Mouse (Mus musculus) midbrain, embryonic 11.5 days (tissue): Measurements from ENCODE around the gene Fhl1. TPM values are rescaled to one million over a fixed set of nuclear protein-coding genes. Genes with fewer than 3 reads are reported as not detected.

Source experiments
- ATAC-seq: fragments of 200-750 bp; cut with Nextera tagmentation; 2 replicates; pipeline ENCODE4 v1.8.0; 2017; ENCODE audit warnings: moderate TSS enrichment, moderate library complexity; ENCODE audit not compliant: low FRiP score
- DNase-seq: peaks from one replicate; pipeline ENCODE4 v3.0.0; 2015; ENCODE audit warnings: low spot score; ENCODE audit errors: missing footprints
- H3K27ac ChIP-seq: fragments of 300-500 bp; sonication (generic); 2 replicates; pipeline ENCODE4 v1.5.1; 2014; ENCODE audit warnings: low read depth, low read length
- H3K27me3 ChIP-seq: fragments of 300-500 bp; sonication (generic); 2 replicates; pipeline ENCODE4 v1.6.1; 2014; ENCODE audit warnings: mild to moderate bottlenecking, low read length, moderate library complexity, mixed read lengths; ENCODE audit not compliant: control insufficient read depth, insufficient read depth
- H3K36me3 ChIP-seq: fragments of 300-500 bp; sonication (generic); 2 replicates; pipeline ENCODE4 v1.6.1; 2014; ENCODE audit warnings: mild to moderate bottlenecking, low read length, moderate library complexity, mixed read lengths; ENCODE audit not compliant: control insufficient read depth, insufficient read depth
- H3K4me1 ChIP-seq: fragments of 300-500 bp; sonication (generic); 2 replicates; pipeline ENCODE4 v1.6.1; 2014; ENCODE audit warnings: low read length; ENCODE audit not compliant: control insufficient read depth, insufficient read depth
- H3K4me2 ChIP-seq: fragments of 300-500 bp; sonication (generic); 2 replicates; pipeline ENCODE4 v1.6.1; 2014; ENCODE audit warnings: mild to moderate bottlenecking, moderate library complexity
- H3K4me3 ChIP-seq: fragments of 300-500 bp; sonication (generic); 2 replicates; pipeline ENCODE4 v1.5.1; 2014; ENCODE audit warnings: low read depth, low read length
- H3K9ac ChIP-seq: fragments of 300-500 bp; sonication (generic); 2 replicates; pipeline ENCODE4 v1.6.1; 2014; ENCODE audit warnings: low read length
- H3K9me3 ChIP-seq: fragments of 300-500 bp; sonication (generic); 2 replicates; pipeline ENCODE4 v1.6.1; 2016; ENCODE audit warnings: low read length; ENCODE audit not compliant: control insufficient read depth
- WGBS: fragments of 180-500 bp; shearing (Covaris S2); extraction: QIAGEN DNeasy Blood & Tissue Kit; methylation state at CpG from one replicate; pipeline ENCODE4 v1.1.7; 2014; 5-methylcytosine and 5-hydroxymethylcytosine counted together
- polyA plus RNA-seq: library from polyadenylated mRNA; unstranded; fragments of >200 nt; fragmentation: Nextera tagmentation; extraction: Ambion mirVana; gene quantifications from 2 replicates; pipeline ENCODE4 v1.2.1, GENCODE M21; 2014

Gene Fhl1
- polyA plus RNA-seq, 1 experiment from 2014 or later, result 80.7 TPM

DNA sequence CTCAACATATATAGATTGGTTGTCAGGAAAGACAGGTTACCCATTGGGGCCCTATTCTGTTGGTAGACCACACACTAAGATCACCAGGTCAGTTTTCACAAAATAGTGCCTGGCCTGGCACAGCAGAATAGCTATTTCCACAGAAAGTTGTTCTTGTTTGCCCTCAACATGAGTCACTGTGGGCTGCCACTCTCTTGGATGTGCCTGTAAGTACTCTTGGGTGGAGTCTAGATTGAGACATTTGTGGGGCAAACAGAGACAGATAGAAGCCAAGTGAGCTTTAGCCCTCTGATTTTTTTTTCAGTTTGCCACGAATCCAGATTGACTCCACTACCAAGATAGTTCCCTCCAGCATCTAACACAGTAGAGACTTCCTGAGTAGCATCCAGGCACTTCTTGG lies 40.2 kb downstream of the Fhl1 start:
- Histone ChIP-seq H3K4me2 (no peak overlapping the region), H3K27ac (no peak overlapping the region), H3K4me3 (no peak overlapping the region), H3K9me3 (no peaks in the 10 kb centered on the region), H3K27me3 (no peaks in the 10 kb centered on the region), H3K36me3 (no peaks in the 10 kb centered on the region), H3K4me1 (no peaks in the 10 kb centered on the region), H3K9ac (no peak overlapping the region)
- no peak for ATAC-seq
- no peak for DNase-seq
- WGBS, result 73% methylated on average over 1 of the region's 1 CpGs

DNA sequence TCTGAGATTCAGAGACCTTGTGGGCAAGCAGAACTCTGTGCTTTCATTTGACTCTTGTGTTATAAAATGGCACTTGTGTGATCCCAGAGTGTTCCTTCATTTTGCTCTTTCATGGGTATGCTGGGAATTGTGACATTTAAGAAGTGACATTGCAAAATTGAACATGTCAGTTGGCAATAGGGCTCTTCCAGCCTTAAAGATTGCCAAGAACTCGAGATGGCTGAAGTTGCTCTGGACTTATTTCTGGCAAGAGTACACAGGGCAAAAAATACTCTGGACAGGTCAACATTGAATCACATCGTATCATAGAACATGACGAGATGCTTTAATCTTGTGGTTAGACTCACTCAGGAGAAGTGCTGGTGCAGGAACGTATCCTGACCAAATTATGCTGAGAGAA lies 41.7 kb downstream of the Fhl1 start:
- Histone ChIP-seq H3K27ac (no peak overlapping the region), H3K9me3 (no peaks in the 10 kb centered on the region), H3K9ac (no peak overlapping the region), H3K4me1 (no peaks in the 10 kb centered on the region), H3K27me3 (no peaks in the 10 kb centered on the region), H3K4me2 (no peak overlapping the region), H3K4me3 (no peak overlapping the region), H3K36me3 (no peaks in the 10 kb centered on the region)
- no peak for DNase-seq
- WGBS, result 91% methylated on average over 4 of the region's 4 CpGs
- no peak for ATAC-seq

DNA sequence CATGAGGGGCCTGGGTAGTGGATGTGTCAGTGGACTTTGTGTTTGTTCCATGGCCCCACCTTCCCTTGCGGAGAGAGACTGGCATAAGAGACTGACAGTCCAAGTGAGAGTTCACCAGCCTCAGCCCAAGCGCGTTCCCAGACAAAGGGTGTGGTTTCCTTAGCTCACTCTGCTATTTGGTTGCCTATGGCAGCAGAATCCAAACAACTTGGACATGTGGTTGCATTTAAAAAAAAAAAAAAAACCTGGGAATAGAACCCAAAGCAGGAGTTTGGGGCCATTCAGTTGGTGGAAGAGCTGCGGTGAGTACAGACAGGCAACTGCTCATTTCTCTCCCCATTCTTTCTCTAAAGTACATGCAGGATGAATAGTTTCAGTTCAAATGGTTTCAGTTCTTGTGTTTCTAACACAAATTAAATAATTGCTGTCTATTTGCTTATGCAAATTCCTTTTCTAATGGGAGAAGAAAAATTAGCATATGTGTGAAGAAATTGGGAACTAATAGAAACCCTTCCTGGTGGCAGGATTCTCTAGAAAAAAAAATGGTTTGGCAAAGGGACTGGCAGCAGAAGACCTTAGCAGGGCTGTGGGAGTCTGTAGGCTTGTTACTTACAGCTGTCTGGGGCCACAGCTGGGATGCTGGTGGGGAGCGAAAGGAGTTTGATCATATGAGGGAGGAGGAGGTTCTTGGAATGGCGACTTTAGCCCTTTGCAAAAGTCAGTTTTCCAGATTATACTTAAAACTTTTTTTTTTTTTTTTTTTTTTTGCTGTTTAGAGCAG lies 54.9 kb downstream of the Fhl1 start:
- H3K27me3 ChIP-seq, result no peaks in the 10 kb centered on the region
- WGBS, result 72% methylated on average over 6 of the region's 6 CpGs
- ATAC-seq, result no peak
- no peaks in the 10 kb centered on the region for H3K9me3 ChIP-seq
- no peak for DNase-seq
- no peak overlapping the region for H3K4me2 ChIP-seq
- H3K4me1 ChIP-seq, result no peaks in the 10 kb centered on the region
- no peak overlapping the region for H3K9ac ChIP-seq
- no peaks in the 10 kb centered on the region for H3K36me3 ChIP-seq
- H3K4me3 ChIP-seq, result no peak overlapping the region
- H3K27ac ChIP-seq, result no peak overlapping the region

DNA sequence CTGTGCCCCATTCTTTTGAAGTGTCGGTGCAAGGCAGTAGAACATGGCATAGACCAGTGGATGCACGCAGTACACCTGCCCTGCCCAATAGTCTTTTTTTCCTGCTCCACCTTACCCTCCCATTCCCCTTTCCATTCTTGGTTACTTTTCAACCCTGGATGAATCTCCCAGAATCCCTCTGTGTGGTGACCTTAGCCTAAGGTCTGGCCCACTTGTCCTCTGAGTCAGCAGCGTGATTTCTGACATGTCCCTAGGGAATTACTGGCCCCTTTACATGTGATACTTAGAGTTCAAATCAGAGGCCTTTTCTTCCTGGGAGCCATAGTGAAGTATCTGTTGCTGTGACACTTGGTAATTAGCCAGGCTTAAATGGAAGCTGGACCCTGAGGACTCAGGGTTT lies 55.9 kb downstream of the Fhl1 start:
- Histone ChIP-seq H3K27me3 (no peaks in the 10 kb centered on the region), H3K9ac (no peak overlapping the region), H3K4me3 (no peak overlapping the region), H3K36me3 (no peaks in the 10 kb centered on the region), H3K27ac (no peak overlapping the region), H3K4me2 (no peak overlapping the region), H3K4me1 (no peaks in the 10 kb centered on the region), H3K9me3 (no peaks in the 10 kb centered on the region)
- ATAC-seq (no peak), DNase-seq (no peak)
- 85% methylated on average over 3 of the region's 3 CpGs for WGBS

DNA sequence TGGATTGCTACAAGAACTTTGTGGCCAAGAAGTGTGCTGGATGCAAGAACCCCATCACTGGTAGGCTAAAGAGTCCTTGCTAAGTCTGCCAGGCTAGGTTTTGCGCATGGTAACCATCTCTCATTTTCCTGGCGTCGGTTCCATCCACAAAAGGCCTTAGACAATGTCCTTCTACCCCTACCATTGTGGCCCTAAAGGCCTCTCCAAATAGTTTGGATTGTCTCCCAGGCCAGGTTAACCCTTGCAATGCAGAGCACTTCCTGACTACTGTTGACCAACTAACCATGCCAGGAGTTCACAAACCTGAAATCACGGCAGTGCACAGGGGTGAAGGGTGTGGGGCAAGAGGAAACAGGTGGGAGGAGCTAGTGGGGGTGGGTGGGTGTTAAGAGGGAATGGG lies 59.0 kb downstream of the Fhl1 start:
- Histone ChIP-seq H3K4me1 (no peaks in the 10 kb centered on the region), H3K9ac (no peak overlapping the region), H3K9me3 (no peaks in the 10 kb centered on the region), H3K36me3 (no peaks in the 10 kb centered on the region), H3K27ac (no peak overlapping the region), H3K27me3 (no peaks in the 10 kb centered on the region), H3K4me3 (no peak overlapping the region), H3K4me2 (no peak overlapping the region)
- ATAC-seq (no peak), DNase-seq (no peak)
- 79% methylated on average over 4 of the region's 4 CpGs for whole genome bisulfite sequencing

DNA sequence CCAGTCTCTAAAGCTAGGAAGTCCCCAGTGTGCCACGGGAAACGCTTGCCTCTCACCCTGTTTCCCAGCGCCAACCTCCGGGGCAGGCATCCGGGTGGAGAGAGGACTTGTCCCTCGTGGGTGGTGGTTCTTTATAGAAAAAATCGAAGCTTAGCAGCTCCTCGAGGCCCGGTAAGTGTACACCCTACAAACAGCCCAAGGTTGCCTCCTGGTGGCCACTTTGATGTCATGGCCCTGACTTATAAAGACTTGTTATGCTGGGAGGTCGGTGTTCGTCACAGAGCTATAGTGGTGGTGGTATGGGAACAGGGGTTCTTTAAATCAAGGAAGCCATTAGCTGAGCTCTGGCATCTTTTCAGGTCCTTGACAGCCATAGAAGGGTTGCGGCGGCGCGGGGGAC lies 59.7 kb downstream of the Fhl1 start:
- ATAC-seq, result peak; percentile 65; the same call in 1 of the 2 replicates
- no peak overlapping the region for H3K4me2 ChIP-seq
- DNase-seq, result peak; percentile 91
- H3K4me1 ChIP-seq, result no peaks in the 10 kb centered on the region
- WGBS, result 59% methylated on average over 15 of the region's 15 CpGs
- no peaks in the 10 kb centered on the region for H3K9me3 ChIP-seq
- no peaks in the 10 kb centered on the region for H3K27me3 ChIP-seq
- H3K36me3 ChIP-seq, result no peaks in the 10 kb centered on the region
- no peak overlapping the region for H3K4me3 ChIP-seq
- H3K9ac ChIP-seq, result no peak overlapping the region
- no peak overlapping the region for H3K27ac ChIP-seq

DNA sequence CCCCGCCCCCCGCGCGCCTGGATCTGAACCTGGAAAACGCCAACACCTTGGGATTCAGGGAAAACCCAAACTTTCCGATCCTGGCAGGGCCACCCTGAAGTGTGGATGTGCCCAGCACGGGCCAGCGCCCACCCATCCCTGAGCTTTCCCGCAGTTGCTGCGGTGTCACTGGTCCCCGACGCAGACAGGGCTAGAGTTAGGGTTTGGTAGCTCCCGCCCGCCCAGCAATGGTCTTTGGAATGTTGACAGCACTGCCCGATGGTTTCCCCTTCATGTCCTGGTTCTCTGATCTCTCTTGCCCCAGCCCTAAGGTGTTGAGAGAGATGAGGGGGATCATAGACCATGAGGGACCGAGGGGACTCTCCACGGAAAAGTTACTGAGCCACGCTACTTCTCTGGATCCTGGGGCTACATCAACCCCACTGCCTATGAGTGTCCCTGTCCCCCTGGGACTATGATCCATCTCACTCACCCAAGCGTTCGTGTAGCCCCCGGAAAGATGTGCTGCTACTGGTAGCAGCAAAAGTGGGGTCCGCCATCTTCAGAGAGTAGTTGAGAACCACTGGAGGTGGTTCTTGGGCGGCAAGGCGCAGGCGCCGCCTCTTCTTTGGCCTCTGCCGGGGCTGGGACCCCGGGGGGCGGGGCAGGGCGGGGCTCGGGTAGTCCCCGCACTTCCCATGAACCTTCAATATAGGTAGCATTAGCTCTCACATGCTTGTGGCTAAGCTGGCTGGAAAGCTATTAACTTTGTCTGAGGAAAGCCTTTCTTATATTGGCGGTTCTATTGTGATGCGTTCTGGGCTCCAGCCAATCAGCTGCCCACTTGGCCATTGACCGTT lies 90.4 kb downstream of the Fhl1 start, which contains the start of gene Map7d3:
Gene Map7d3 (minus strand): TSS at position 562 of the 839 bp plus-strand sequence.
- 19% methylated on average over 35 of the region's 35 CpGs for WGBS
- H3K27me3 ChIP-seq, result no peaks in the 10 kb centered on the region
- 0 out of 2 replicates have a peak within 1 kb of the TSS, but pooled peaks have one; percentile 5 for H3K9ac ChIP-seq
- H3K27ac ChIP-seq, result no peak within 1 kb of the TSS
- ATAC-seq (peak; percentile 86; the same call in 1 of the 2 replicates), DNase-seq (peak; percentile 89)
- no peaks in the 10 kb centered on the region for H3K9me3 ChIP-seq
- peak within 1 kb of the TSS; percentile 45 for H3K4me3 ChIP-seq
- no peaks in the 10 kb centered on the region for H3K36me3 ChIP-seq
- H3K4me1 ChIP-seq, result no peaks in the 10 kb centered on the region
- peak within 1 kb of the TSS; percentile 59 for H3K4me2 ChIP-seq

DNA sequence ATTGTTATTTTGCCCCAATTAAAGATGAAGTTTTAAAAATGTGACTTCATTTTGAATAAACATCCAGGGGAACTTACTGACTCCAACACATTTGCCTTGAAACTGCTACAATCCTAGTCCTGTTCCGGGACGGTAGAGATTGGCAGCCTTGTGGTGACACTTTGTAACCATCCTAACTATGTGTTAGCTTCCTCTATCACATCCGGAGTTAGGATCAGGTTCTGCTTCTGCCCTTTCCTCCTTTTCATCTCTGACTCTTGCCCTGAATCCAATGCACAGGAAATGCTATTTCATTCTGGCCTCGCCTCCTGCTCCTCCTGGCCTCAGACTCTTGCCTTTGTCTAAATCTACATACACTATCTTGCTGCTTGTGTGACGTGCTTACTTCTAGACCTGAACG lies 95.9 kb downstream of the Fhl1 start:
- no peaks in the 10 kb centered on the region for H3K4me1 ChIP-seq
- WGBS, result 80% methylated on average over 6 of the region's 6 CpGs
- no peak overlapping the region for H3K4me2 ChIP-seq
- no peak overlapping the region for H3K4me3 ChIP-seq
- DNase-seq (no peak), ATAC-seq (no peak)
- H3K36me3 ChIP-seq, result no peaks in the 10 kb centered on the region
- H3K27ac ChIP-seq, result no peak overlapping the region
- H3K9me3 ChIP-seq, result no peaks in the 10 kb centered on the region
- H3K27me3 ChIP-seq, result no peaks in the 10 kb centered on the region
- no peak overlapping the region for H3K9ac ChIP-seq

DNA sequence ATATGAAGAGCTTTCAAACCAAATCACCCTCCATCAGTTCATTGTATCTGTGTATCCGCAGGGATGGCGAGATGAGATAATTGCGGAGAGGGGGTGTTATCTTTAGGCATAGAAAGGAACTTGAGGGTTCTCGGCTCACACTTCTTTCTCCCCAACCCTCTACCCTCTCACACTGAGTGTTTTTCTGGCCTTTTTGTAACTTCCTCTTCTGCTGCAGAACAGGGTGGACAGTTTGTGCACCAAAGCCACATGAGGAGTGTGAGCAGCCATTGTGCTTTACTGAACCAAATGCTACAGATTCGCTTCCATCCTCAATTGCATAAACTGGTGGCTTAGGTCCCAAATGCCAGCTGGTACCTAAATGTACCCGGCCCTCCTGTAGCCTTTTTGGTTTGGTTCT lies 104.3 kb downstream of the Fhl1 start:
- Histone ChIP-seq H3K4me2 (no peak overlapping the region), H3K4me3 (no peak overlapping the region), H3K36me3 (no peaks in the 10 kb centered on the region), H3K9ac (no peak overlapping the region), H3K27me3 (no peaks in the 10 kb centered on the region), H3K9me3 (no peaks in the 10 kb centered on the region), H3K27ac (no peak overlapping the region), H3K4me1 (no peaks in the 10 kb centered on the region)
- DNase-seq, result no peak
- WGBS, result 82% methylated on average over 6 of the region's 6 CpGs
- ATAC-seq, result no peak
